Mouse (Mus musculus) liver, postnatal 0 days (tissue): ENCODE results near the gene Vwa7. TPM values are rescaled to one million over a fixed set of nuclear protein-coding genes. Genes with fewer than 3 reads are reported as not detected.
"Not testable (repeated sequence)": the region's sequence is repeated elsewhere in the genome, so short reads cannot be mapped to it uniquely, and the experiment has no call there.

Experiments used
- ATAC-seq: fragments of 200-750 bp; cut with Nextera tagmentation; 2 replicates; pipeline ENCODE4 v1.8.0; 2017; ENCODE audit warnings: mild to moderate bottlenecking, moderate library complexity
- DNase-seq: peaks from one replicate; pipeline ENCODE4 v3.0.0-alpha.2; 2016
- H3K27ac ChIP-seq: fragments of 300-500 bp; sonication (generic); 2 replicates; pipeline ENCODE4 v1.5.1; 2014; ENCODE audit warnings: antibody characterized with exemption, moderate library complexity, mild to moderate bottlenecking, low read depth
- H3K27me3 ChIP-seq: fragments of 300-500 bp; sonication (generic); 2 replicates; pipeline ENCODE4 v1.6.1; 2014; ENCODE audit warnings: low read length, control low read depth, mixed read lengths; ENCODE audit not compliant: insufficient read depth
- H3K36me3 ChIP-seq: fragments of 300-500 bp; sonication (generic); replicated peaks from 2 replicates; pipeline ENCODE4 v1.6.1; 2014; ENCODE audit warnings: mild to moderate bottlenecking, control low read depth, low read length, moderate library complexity, mixed read lengths; ENCODE audit not compliant: insufficient read depth
- H3K4me1 ChIP-seq: fragments of 300-500 bp; sonication (generic); 2 replicates; pipeline ENCODE4 v1.6.1; 2014; ENCODE audit warnings: antibody characterized with exemption, mild to moderate bottlenecking, control low read depth; ENCODE audit not compliant: insufficient read depth
- H3K4me2 ChIP-seq: fragments of 300-500 bp; sonication (generic); 2 replicates; pipeline ENCODE4 v1.6.1; 2014; ENCODE audit warnings: low read depth, mild to moderate bottlenecking, low read length, moderate library complexity, mixed read lengths
- H3K4me3 ChIP-seq: fragments of 300-500 bp; sonication (generic); 2 replicates; pipeline ENCODE4 v1.5.1; 2014; ENCODE audit warnings: low read depth, low read length
- H3K9ac ChIP-seq: fragments of 300-500 bp; sonication (generic); replicated peaks from 2 replicates; pipeline ENCODE4 v1.6.1; 2014; ENCODE audit warnings: mild to moderate bottlenecking, moderate library complexity
- H3K9me3 ChIP-seq: fragments of 300-500 bp; sonication (generic); 2 replicates; pipeline ENCODE4 v1.6.1; 2016; ENCODE audit warnings: mild to moderate bottlenecking, control low read depth, low read length, mixed read lengths
- CTCF ChIP-seq: sonication (generic); IDR thresholded peaks from 2 replicates; pipeline ENCODE4 v1.5.1; 2016; ENCODE audit warnings: antibody characterized with exemption, low read depth
- EP300 ChIP-seq: IDR thresholded peaks from 2 replicates; pipeline ENCODE4 v1.6.1; 2016; ENCODE audit warnings: antibody characterized with exemption, low read depth, mild to moderate bottlenecking
- whole genome bisulfite sequencing: fragments of 180-500 bp; shearing (Covaris S2); extraction: QIAGEN DNeasy Blood & Tissue Kit; methylation state at CpG from one replicate; pipeline ENCODE4 v1.1.7; 2014; ENCODE audit not compliant: insufficient replicate concordance; 5-methylcytosine and 5-hydroxymethylcytosine counted together
- polyA plus RNA-seq: library from polyadenylated mRNA; unstranded; fragments of >200 nt; fragmentation: Nextera tagmentation; extraction: Ambion mirVana; gene quantifications from 2 replicates; pipeline ENCODE4 v1.2.1, GENCODE M21; 2015

The Vwa7 gene
- polyA plus RNA-seq, 1 experiment from 2014 or later: 0.12 TPM

- no peak for TF ChIP-seq EP300
- peak; percentile 37 for TF ChIP-seq CTCF
- Histone ChIP-seq H3K4me2 (peak overlapping the region; percentile 75), H3K4me1 (peaks cover 48% of the 10 kb centered on the region), H3K36me3 (peaks cover 22% of the 10 kb centered on the region), H3K9ac (peak overlapping the region; percentile 82), H3K4me3 (peak overlapping the region; percentile 85), H3K27me3 (no peaks in the 10 kb centered on the region), H3K27ac (peak overlapping the region; percentile 98), H3K9me3 (no peaks in the 10 kb centered on the region)
- DNase-seq (peak; percentile 35), ATAC-seq (no peak)
- 67% methylated on average over 15 of the region's 15 CpGs for WGBS
Measured at GRCm38 (mm10) chr17:34998526-34999430, 17.6 kb upstream of the Vwa7 start.

DNA sequence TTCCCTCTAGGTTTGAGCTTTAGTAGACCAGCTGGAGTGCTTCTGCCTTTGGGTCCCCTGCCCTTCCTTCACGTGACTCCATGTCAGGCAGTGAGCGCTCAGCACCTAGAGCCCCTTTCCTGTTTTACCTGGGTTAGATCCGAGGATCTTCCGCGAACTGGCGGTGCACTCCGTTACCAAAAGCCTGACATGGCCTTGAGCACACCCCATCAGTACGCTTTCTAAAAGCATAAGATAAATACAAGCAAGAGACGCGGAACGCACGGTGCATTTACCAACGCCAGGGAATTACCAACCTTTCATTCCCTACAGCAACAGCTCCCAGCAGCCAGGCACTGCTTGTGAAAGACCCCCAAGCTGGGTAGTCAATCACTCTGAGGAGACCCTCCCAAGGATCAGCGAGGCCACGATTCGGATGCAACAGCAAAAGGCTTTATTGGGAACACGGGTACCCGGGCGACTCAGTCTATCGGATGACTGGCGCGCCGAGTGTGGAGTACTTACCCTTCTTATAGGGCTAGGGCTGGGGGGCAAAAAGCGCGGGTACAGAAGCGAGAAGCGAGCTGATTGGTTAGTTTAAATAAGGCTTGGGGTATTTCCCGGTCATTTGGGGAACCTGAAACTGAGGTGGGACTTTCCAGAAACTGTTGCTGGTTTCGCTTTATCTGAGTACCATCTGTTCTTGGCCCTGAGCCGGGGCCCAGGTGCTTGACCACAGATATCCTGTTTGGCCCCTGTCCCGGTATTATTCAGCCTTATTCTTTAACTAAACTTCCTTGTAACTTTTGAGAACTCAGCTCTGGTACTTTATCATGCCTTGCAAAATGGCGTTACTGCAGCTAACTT, 16.3 kb upstream of the Vwa7 start:
- peak overlapping the region; percentile 75 for H3K4me2 ChIP-seq
- peak overlapping the region; percentile 82 for H3K9ac ChIP-seq
- H3K27ac ChIP-seq: peak overlapping the region; percentile 98
- H3K4me1 ChIP-seq: peaks cover 48% of the 10 kb centered on the region
- DNase-seq (peak; percentile 66), ATAC-seq (peak; percentile 46)
- not testable (repeated sequence) for H3K27me3 ChIP-seq, H3K9me3 ChIP-seq
- H3K4me3 ChIP-seq: peak overlapping the region; percentile 85
- WGBS: 4% methylated on average over 29 of the region's 32 CpGs
- H3K36me3 ChIP-seq: peaks cover 34% of the 10 kb centered on the region
- peak; percentile 85 for TF ChIP-seq EP300

DNA sequence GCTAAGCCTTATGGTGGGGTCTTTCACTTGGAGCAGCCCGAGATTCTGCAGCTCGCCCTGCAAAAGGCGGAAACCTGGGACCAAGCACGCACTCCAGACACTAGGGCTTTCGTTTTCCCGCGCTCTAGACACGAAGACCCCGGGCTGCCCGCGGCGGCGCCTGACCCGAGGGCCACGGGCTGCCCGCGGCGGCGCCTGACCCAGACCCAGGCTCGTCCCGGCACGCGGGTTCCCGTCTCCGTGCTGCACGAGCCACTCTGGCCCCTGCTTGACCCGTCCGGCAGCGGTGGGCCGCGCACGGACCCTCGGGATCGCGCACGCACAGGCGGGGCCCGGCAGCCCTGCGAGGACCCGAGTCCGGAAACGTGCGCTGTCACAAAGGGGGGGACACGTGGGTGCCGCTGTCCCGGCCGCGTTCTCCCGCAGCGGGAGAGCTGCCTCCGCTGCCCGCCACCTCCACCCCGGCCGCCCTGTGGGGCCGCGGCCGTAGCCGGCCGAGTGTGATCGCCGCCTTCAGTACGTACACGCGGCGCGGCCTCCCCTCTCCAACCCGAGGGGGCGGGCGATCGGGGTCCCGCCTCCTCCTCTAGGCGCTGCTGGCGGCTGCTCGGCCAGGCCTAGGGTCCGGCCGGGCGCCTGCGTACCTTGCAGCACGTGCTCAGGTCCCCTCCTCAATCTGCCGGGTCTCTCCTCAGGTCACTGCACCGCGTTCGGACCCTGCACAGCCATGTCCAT, 15.5 kb upstream of the Vwa7 start, which contains the start of gene Vars:
TSS of gene Vars (plus strand) at position 271 of the 735 bp plus-strand sequence.
- peak within 1 kb of the TSS; percentile 82 for H3K9ac ChIP-seq
- peak within 1 kb of the TSS; percentile 98 for H3K27ac ChIP-seq
- 0 out of 2 replicates have a peak, but pooled peaks have one; percentile 9 for TF ChIP-seq CTCF
- TF ChIP-seq EP300: peak; percentile 43; the same call in 1 of the 2 replicates
- H3K4me3 ChIP-seq: peak within 1 kb of the TSS; percentile 85
- H3K27me3 ChIP-seq: no peaks in the 10 kb centered on the region
- DNase-seq (peak; percentile 91), ATAC-seq (peak; percentile 86)
- peaks cover 47% of the 10 kb centered on the region for H3K4me1 ChIP-seq
- H3K4me2 ChIP-seq: peak within 1 kb of the TSS; percentile 75
- WGBS: 2% methylated on average over 70 of the region's 83 CpGs
- peaks cover 42% of the 10 kb centered on the region for H3K36me3 ChIP-seq
- no peaks in the 10 kb centered on the region for H3K9me3 ChIP-seq

DNA sequence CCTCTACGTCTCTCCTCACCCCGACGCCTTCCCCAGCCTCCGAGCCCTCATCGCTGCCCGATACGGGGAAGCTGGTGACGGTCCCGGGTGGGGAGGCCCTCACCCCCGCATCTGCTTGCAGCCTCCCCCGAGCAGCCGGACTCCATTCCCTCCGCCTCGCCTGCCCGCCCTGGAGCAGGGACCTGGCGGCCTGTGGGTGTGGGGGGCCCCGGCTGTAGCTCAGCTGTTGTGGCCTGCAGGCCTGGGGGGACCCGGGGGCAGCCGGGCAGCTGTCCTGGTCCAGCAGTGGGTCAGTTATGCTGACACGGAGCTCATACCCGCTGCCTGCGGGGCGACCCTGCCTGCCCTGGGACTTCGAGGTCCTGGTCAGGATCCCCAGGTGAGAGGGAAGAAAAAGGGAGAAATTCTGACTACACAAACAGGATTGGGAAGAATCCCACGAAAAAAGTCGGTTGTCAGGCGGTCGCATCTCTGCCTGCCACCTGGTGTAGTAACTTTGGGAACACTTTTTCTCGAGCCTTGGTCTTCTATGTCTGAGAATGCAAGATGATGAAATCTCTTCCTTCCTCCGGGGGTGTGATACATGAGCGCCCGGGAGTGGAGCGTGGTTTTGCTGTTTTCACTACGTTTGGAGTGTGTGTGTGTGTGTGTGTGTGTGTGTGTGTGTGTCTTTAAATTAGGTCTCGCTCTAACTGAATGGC, 14.8 kb upstream of the Vwa7 start:
- DNase-seq (peak; percentile 50), ATAC-seq (peak; percentile 16)
- Histone ChIP-seq H3K9ac (peak overlapping the region; percentile 76), H3K4me3 (peak overlapping the region; percentile 85), H3K36me3 (peaks cover 45% of the 10 kb centered on the region), H3K27me3 (no peaks in the 10 kb centered on the region), H3K9me3 (no peaks in the 10 kb centered on the region), H3K4me2 (peak overlapping the region; percentile 75), H3K27ac (peak overlapping the region; percentile 98), H3K4me1 (peaks cover 46% of the 10 kb centered on the region)
- TF ChIP-seq EP300 (no peak), CTCF (no peak)
- WGBS: 0% methylated on average over 35 of the region's 35 CpGs

GRCm38 (mm10) chr17:35002153-35002865, 14.1 kb upstream of the Vwa7 start:
- Histone ChIP-seq H3K9ac (peak overlapping the region; percentile 76), H3K9me3 (no peaks in the 10 kb centered on the region), H3K4me2 (peak overlapping the region; percentile 75), H3K4me1 (peaks cover 44% of the 10 kb centered on the region), H3K27me3 (no peaks in the 10 kb centered on the region), H3K36me3 (peaks cover 51% of the 10 kb centered on the region), H3K4me3 (peak overlapping the region; percentile 85), H3K27ac (peak overlapping the region; percentile 98)
- DNase-seq: peak; percentile 36
- WGBS: 3% methylated on average over 12 of the region's 12 CpGs
- peak; percentile 3 for ATAC-seq
- TF ChIP-seq CTCF (no peak), EP300 (no peak)
